In genomic region chr2:122027862-122028755, GRCm38 (mm10) we compare ENCODE assay signal across 8 mouse cellular contexts. TPM values are rescaled to one million over a fixed set of nuclear protein-coding genes. Genes with fewer than 3 reads are reported as not detected.
A peak's percentile ranks its signal among the peaks of the same experiment; 100 is the strongest.
DNase-seq lines count a peak whose midpoint lies in the region; ATAC-seq and TF ChIP-seq lines count a peak whose summit lies in the region.

Eif3j1 (plus strand) TSS chr2:122028546.

- no peak; the same call in 1 of the 2 replicates for TF ChIP-seq EP300 in lung, postnatal 0 days (IDR thresholded peaks at IDR 0.05)

- no peaks in the 10 kb centered on the region for H3K9me3 ChIP-seq in hindbrain, embryonic 10.5 days
- no peaks in the 10 kb centered on the region for H3K9me3 ChIP-seq in lung, postnatal 0 days (ENCODE audit: low read length)

- peak within 1 kb of the TSS; percentile 94 for H3K27ac ChIP-seq in hindbrain, embryonic 10.5 days
- peak within 1 kb of the TSS; percentile 95 for H3K27ac ChIP-seq in lung, postnatal 0 days (ENCODE audit: low read length)

- H3K27me3 ChIP-seq in hindbrain, embryonic 10.5 days (ENCODE audit: insufficient read depth, poor library complexity, severe bottlenecking): no peaks in the 10 kb centered on the region
- no peaks in the 10 kb centered on the region for H3K27me3 ChIP-seq in lung, postnatal 0 days (replicated peaks; ENCODE audit: insufficient read depth, low read length)

- ATAC-seq in frontal cortex, adult (ENCODE audit: low TSS enrichment): peak; percentile 95
- peak; percentile 98 for ATAC-seq in lung, postnatal 0 days

- peak within 1 kb of the TSS; percentile 72 for H3K4me2 ChIP-seq in lung, postnatal 0 days (replicated peaks; ENCODE audit: low read depth, low read length)

- peak within 1 kb of the TSS; percentile 96 for H3K4me3 ChIP-seq in hindbrain, embryonic 10.5 days
- H3K4me3 ChIP-seq in lung, postnatal 0 days (ENCODE audit: low read depth, low read length): peak within 1 kb of the TSS; percentile 81

- peak within 1 kb of the TSS; percentile 77 for H3K9ac ChIP-seq in lung, postnatal 0 days (replicated peaks; ENCODE audit: low read depth)

- DNase-seq in MEL-GATA-1-ER (ENCODE audit: extremely low read depth, low read depth): peak; percentile 78
- peak; percentile 83 for DNase-seq in cerebellum, adult 8-10 months
- DNase-seq in hindbrain, embryonic 10.5 days (ENCODE audit: low spot score): peak; percentile 95
- DNase-seq in layer of hippocampus, adult 9-11 months: peak; percentile 90
- peak; percentile 97 for DNase-seq in lung, postnatal 0 days (ENCODE audit: low spot score)
- peak; percentile 76 for DNase-seq in ovary, postnatal 14 days (ENCODE audit: low spot score)
- DNase-seq in thymus, postnatal 14 days: peak; percentile 93

- WGBS in hindbrain, embryonic 10.5 days: under 1% methylated on average over 60 of the region's 67 CpGs
- 2% methylated on average over 39 of the region's 67 CpGs for WGBS in lung, postnatal 0 days

- H3K36me3 ChIP-seq in hindbrain, embryonic 10.5 days: peaks cover 24% of the 10 kb centered on the region
- H3K36me3 ChIP-seq in lung, postnatal 0 days (ENCODE audit: insufficient read depth, low read length): no peaks in the 10 kb centered on the region

- TF ChIP-seq CTCF in lung, postnatal 0 days (IDR thresholded peaks at IDR 0.05): no peak

- peaks cover 15% of the 10 kb centered on the region for H3K4me1 ChIP-seq in hindbrain, embryonic 10.5 days (replicated peaks)
- peaks cover 7% of the 10 kb centered on the region; the same call in 1 of the 2 replicates for H3K4me1 ChIP-seq in lung, postnatal 0 days (ENCODE audit: insufficient read depth, low read depth, low read length)

RNA-seq across cellular contexts. Expression of gene Eif3j1, which starts in this region (rescaled TPM):
- 9.8 and 12.3 TPM in 2 replicates for polyA plus RNA-seq in hindbrain, embryonic 10.5 days (2016; fragmentation: Nextera tagmentation; extraction: Ambion mirVana)
- polyA plus RNA-seq in lung, postnatal 0 days (2015; fragmentation: Nextera tagmentation; extraction: Ambion mirVana): 9.6 and 10.0 TPM in 2 replicates

Comparison
In these comparisons a context has a peak if more than half of its experiments do, and no peak if none do; other contexts are left out.
1. Peak in every context shown above with its lines: DNase-seq, ATAC-seq, H3K4me3 ChIP-seq and H3K27ac ChIP-seq.